Mouse (Mus musculus) MN1 (cell line): ENCODE results near the gene 4933407L21Rik.

Experiments
- DNase-seq: peaks from one replicate; pipeline ENCODE4 v3.0.0-alpha.2; 2016; ENCODE audit warnings: low spot score

The 4933407L21Rik gene

GRCm38 (mm10) chr1:85916830-85917450 is 11.3 kb upstream of the 4933407L21Rik start:
- no peak for DNase-seq

DNA sequence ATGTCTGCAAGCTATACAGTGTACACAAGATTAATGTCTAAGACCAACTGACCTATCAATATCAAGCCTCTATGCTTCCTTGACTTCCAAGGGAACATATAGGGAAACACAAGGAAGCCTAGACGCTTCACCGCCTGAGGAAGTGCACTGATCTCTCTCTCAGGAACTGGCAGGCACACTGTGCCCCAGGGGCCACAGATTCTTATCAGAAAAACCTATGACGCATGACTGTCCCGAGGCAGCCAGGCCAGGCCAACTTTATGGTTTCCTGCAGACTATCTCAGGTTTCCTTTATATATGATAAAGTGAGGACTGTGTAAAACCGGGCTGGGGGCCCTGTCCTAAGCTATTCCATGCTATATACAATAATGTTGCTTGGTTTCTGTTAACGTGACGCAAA is 8.7 kb upstream of the 4933407L21Rik start:
- no peak for DNase-seq

DNA sequence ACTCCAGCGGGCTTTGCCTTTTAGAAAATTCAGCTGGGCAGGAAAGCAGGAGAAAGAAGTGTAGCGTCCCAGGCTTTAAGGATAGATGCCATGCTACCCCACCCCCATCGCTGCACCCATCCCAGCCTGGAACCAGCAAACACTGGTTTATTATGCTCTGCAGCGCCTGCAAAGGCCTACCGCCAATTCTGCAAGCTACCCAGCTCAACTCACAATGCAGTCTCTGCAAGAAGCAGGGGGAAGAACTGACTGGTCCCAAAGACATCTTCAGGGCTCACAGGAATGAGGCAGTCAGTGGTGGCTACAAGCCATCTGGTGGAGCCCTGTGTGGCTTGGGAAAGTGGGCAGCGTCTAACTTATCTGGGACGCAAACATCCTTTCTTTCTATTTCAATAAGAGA is 6.6 kb upstream of the 4933407L21Rik start:
- no peak for DNase-seq

- no peak for DNase-seq
Observed at GRCm38 (mm10) chr1:85922127-85922864, 6.0 kb upstream of the 4933407L21Rik start.

GRCm38 (mm10) chr1:85922865-85923211 is 5.4 kb upstream of the 4933407L21Rik start:
- no peak for DNase-seq

DNA sequence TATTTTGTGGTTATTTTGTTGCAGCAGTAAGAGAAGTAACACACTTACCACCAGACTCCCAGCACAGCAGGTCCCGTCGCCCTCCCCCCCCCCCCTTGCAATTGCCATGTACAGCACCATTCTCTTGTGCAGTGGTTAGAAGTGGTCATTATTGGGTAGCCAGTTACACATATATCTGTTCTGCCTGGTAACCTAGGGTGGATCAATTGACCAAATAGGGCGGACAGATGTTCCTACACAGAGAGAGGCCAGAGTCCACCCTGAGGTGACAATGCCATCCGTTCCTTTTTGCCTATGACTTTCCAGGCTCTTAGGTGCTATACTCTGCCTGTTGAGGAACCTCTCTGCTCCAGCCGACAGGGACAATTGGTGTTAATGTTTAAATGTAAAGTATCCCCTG is 3.1 kb upstream of the 4933407L21Rik start:
- DNase-seq = no peak

- DNase-seq = no peak
Observed at GRCm38 (mm10) chr1:85928688-85929065, 394 bp downstream of the 4933407L21Rik start.

- no peak for DNase-seq
Observed at GRCm38 (mm10) chr1:85929406-85929805, 1.1 kb downstream of the 4933407L21Rik start.

DNA sequence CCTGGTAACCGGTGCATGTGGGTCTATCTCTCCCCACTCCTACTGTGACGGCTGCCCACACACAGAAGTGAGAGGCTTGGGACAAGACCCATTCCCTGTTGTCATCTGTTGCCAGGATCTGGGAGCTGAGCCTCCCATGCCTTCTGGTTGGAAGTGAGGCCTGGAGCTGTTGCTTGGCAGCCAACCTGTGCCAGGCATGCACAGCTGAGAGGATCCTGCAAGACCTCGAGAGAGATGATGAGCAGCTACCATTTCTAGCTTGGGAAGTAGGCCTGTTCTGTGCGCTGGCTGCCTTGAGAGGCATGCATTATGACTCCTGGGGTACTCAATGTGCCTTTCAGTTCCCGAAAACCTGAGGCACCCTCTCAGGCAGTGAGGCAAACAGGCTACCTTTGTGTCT is 2.9 kb downstream of the 4933407L21Rik start:
- no peak for DNase-seq

DNA sequence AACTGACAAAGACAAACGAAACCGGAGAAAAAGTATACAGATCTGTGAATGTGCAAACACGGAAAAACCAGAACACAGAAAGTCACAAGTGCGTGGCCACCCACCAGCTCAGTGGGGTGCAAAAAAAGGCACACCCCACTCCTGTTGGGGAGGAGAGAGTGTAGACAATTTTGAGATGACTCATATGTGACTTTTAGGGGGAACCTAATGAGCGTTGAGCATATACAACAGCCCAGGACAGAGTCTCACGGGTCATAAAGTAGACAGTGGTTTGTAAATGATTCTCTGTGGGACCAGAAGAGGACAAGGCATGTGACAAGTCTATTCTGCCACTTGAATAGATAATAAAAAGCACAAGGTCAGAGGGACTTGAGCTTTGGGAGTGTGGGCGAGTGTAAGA is 4.9 kb downstream of the 4933407L21Rik start:
- no peak for DNase-seq

- no peak for DNase-seq
Observed at GRCm38 (mm10) chr1:85933631-85934465, 5.6 kb downstream of the 4933407L21Rik start.

- DNase-seq = no peak
Observed at GRCm38 (mm10) chr1:85934560-85934959, 6.3 kb downstream of the 4933407L21Rik start.

DNA sequence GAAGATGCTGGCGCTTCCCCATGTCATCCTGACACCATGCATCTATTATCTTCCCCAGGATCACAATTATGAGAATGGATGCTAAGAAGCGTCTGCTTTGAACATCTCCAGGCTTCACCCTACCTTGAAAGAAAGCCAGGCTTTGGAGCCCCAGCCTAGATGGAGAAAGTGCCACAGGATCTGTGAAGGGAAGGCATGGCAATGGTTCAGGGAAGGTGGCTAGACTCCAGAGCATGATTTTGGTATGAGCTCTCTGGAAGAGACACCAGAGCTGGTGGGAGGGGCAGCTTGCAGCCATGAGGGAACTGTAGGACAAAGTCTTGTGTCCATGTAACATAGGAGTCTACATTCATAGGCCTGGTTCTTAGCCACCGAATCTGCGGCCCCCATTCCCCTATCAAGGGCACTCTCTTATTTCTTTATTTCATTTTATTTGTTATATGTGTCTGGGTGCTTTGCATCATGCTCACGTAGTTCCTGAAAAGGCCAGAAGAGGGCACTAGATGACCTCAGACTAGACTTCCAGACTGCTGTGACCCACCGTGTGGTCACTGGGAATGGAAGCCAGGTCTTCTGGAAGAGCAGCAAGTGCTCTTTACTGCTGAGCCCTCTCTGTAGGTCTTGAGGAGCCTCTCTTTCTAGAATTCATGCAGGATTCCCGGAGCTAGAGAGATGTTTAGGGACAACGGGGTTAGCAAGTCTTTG is 7.0 kb downstream of the 4933407L21Rik start:
- peak; percentile 53 for DNase-seq

DNA sequence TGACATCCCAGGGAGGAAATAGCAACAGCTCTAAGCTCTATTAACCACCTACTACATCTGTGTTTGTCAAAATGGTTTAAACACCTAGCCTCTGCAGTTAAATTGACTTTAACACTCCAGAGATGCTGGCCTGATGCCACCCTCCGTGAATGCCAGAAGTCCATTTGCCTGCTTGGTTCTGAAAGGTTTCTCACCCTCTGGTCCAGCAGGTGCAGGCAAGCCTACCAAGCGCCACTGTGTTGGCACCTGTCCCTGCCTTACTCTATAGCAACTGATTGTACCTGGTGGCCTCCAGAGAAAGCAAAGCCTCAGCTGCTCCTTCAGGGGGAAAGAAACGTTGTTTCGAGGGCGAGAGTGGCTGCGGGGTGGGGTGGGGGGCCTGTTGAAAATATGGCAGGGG is 8.0 kb downstream of the 4933407L21Rik start:
- no peak for DNase-seq

GRCm38 (mm10) chr1:85937323-85937722 is 9.0 kb downstream of the 4933407L21Rik start:
- no peak for DNase-seq

- DNase-seq = no peak
Observed at GRCm38 (mm10) chr1:85942318-85942717, 14.0 kb downstream of the 4933407L21Rik start.

GRCm38 (mm10) chr1:85949085-85949684 is 20.9 kb downstream of the 4933407L21Rik start:
- no peak for DNase-seq

- no peak for DNase-seq
Observed at GRCm38 (mm10) chr1:85955150-85955549, 26.9 kb downstream of the 4933407L21Rik start.

GRCm38 (mm10) chr1:85957290-85957689 is 29.0 kb downstream of the 4933407L21Rik start:
- no peak for DNase-seq

DNA sequence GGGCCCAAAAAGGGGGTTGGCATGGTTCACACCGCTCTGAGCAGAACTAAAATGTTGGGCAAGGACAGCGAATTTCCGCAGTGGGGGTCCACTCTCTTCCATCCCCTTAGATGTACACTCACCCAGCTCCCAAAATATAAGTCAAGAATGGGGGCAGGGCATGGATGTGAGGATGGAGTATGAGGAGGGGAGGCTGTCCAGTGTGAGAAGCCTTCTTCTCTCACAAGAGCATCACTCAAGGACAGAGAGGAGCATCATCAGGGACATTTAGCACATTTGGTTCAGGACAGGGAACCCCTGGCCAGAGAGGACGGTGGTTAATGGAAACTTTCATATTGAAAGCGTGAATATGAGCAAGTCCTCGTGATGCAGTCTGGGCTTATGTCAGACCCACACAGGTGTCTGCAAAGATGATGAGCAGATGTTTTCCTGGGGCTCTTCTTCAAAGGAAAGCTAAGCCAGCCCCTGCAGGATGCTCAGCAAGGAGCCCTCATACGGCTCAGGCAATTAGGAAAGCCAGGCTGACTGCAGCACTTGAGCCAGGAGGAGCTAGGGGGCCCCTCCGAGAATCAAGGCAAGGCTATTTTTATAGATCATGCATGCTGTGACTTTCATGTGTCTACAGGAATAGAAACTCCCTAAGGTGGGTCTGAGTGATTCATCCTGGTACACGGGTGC is 29.8 kb downstream of the 4933407L21Rik start:
- DNase-seq = no peak

- DNase-seq = no peak
Observed at GRCm38 (mm10) chr1:85959129-85959888, 31.0 kb downstream of the 4933407L21Rik start.
